Mouse (Mus musculus) right cerebral cortex, adult 2 months (tissue): Measurements from ENCODE around the gene Cavin4.
"Not testable (repeated sequence)": the region's sequence is repeated elsewhere in the genome, so short reads cannot be mapped to it uniquely, and the experiment has no call there.

ENCODE experiments used
- DNase-seq, 2 experiments: peaks; one replicate each; pipeline ENCODE4 v3.0.0; 2021 to 2022; ENCODE audit warnings: low spot score in 2 of 2

Gene Cavin4

GRCm38 (mm10) chr4:48672915-48673314 is 9.6 kb downstream of the Cavin4 start:
- DNase-seq: no peak

- DNase-seq: no peak
Measured at GRCm38 (mm10) chr4:48674412-48674811, 11.1 kb downstream of the Cavin4 start.

GRCm38 (mm10) chr4:48676570-48677185 is 13.4 kb downstream of the Cavin4 start:
- no peak for DNase-seq

- DNase-seq: no peak
Measured at GRCm38 (mm10) chr4:48677276-48677675, 14.0 kb downstream of the Cavin4 start.

GRCm38 (mm10) chr4:48677812-48678211 is 14.5 kb downstream of the Cavin4 start:
- DNase-seq: no peak

- DNase-seq: no peak
Measured at GRCm38 (mm10) chr4:48678793-48679192, 15.5 kb downstream of the Cavin4 start.

GRCm38 (mm10) chr4:48679728-48680127 is 16.4 kb downstream of the Cavin4 start:
- not testable (repeated sequence) for DNase-seq

GRCm38 (mm10) chr4:48680214-48680613 is 16.9 kb downstream of the Cavin4 start:
- no peak for DNase-seq

GRCm38 (mm10) chr4:48680648-48681343 is 17.5 kb downstream of the Cavin4 start:
- DNase-seq: no peak

- DNase-seq: no peak
Measured at GRCm38 (mm10) chr4:48683126-48683525, 19.8 kb downstream of the Cavin4 start.

- not testable (repeated sequence) for DNase-seq
Measured at GRCm38 (mm10) chr4:48683633-48684209, 20.4 kb downstream of the Cavin4 start.

- no peak for DNase-seq
Measured at GRCm38 (mm10) chr4:48684593-48685187, 21.4 kb downstream of the Cavin4 start.

- DNase-seq: no peak
Measured at GRCm38 (mm10) chr4:48688148-48688547, 24.8 kb downstream of the Cavin4 start.

GRCm38 (mm10) chr4:48690640-48691039 is 27.3 kb downstream of the Cavin4 start:
- peak; percentile 62 to 65 for DNase-seq

GRCm38 (mm10) chr4:48691793-48692437 is 28.6 kb downstream of the Cavin4 start:
- peak; percentile 72 to 74 for DNase-seq

- DNase-seq: no peak
Measured at GRCm38 (mm10) chr4:48692736-48693292, 29.5 kb downstream of the Cavin4 start.

- no peak for DNase-seq
Measured at GRCm38 (mm10) chr4:48696706-48697105, 33.4 kb downstream of the Cavin4 start.

GRCm38 (mm10) chr4:48697302-48697701 is 34.0 kb downstream of the Cavin4 start:
- DNase-seq: no peak

- DNase-seq: no peak
Measured at GRCm38 (mm10) chr4:48715865-48716650, 52.7 kb downstream of the Cavin4 start.

- no peak for DNase-seq
Measured at GRCm38 (mm10) chr4:48716817-48717216, 53.5 kb downstream of the Cavin4 start.
